Mouse (Mus musculus): ENCODE data around the gene Gm37240.

Gm37240 gene

GRCm38 (mm10) chr3:84715073-84715768 lies 1172.1 kb downstream of the Gm37240 start:
- no peak for DNase-seq

GRCm38 (mm10) chr3:84712941-84713340 lies 1174.4 kb downstream of the Gm37240 start:
- DNase-seq, result no peak

- peak; percentile 83 for DNase-seq
These were observed 1176.6 kb downstream of the Gm37240 start for GRCm38 (mm10) chr3:84710723-84711122.

GRCm38 (mm10) chr3:84709967-84710366 lies 1177.4 kb downstream of the Gm37240 start:
- DNase-seq, result no peak

GRCm38 (mm10) chr3:84709100-84709499 lies 1178.2 kb downstream of the Gm37240 start:
- DNase-seq, result no peak

- no peak for DNase-seq
These were observed 1178.8 kb downstream of the Gm37240 start for GRCm38 (mm10) chr3:84708469-84708868.

GRCm38 (mm10) chr3:84705224-84705623 lies 1182.1 kb downstream of the Gm37240 start:
- no peak for DNase-seq

- no peak for DNase-seq
These were observed 1184.1 kb downstream of the Gm37240 start for GRCm38 (mm10) chr3:84703083-84703810.

GRCm38 (mm10) chr3:84701964-84702363 lies 1185.4 kb downstream of the Gm37240 start:
- DNase-seq, result no peak

- DNase-seq, result no peak
These were observed 1185.8 kb downstream of the Gm37240 start for GRCm38 (mm10) chr3:84701509-84701908.

GRCm38 (mm10) chr3:84696428-84696917 lies 1190.8 kb downstream of the Gm37240 start:
- DNase-seq, result no peak

- no peak for DNase-seq
These were observed 1191.4 kb downstream of the Gm37240 start for GRCm38 (mm10) chr3:84695867-84696361.

GRCm38 (mm10) chr3:84695418-84695817 lies 1191.9 kb downstream of the Gm37240 start:
- DNase-seq, result no peak

- DNase-seq, result no peak
These were observed 1193.4 kb downstream of the Gm37240 start for GRCm38 (mm10) chr3:84693886-84694285.

GRCm38 (mm10) chr3:84692647-84693199 lies 1194.6 kb downstream of the Gm37240 start:
- DNase-seq, result no peak

GRCm38 (mm10) chr3:84690091-84690771 lies 1197.1 kb downstream of the Gm37240 start:
- no peak for DNase-seq

- no peak for DNase-seq
These were observed 1197.7 kb downstream of the Gm37240 start for GRCm38 (mm10) chr3:84689656-84690055.

- DNase-seq, result no peak
These were observed 1199.1 kb downstream of the Gm37240 start for GRCm38 (mm10) chr3:84688176-84688575.

GRCm38 (mm10) chr3:84687488-84687846 lies 1199.9 kb downstream of the Gm37240 start:
- no peak for DNase-seq

GRCm38 (mm10) chr3:84686799-84687487 lies 1200.4 kb downstream of the Gm37240 start:
- no peak for DNase-seq

GRCm38 (mm10) chr3:84686294-84686672 lies 1201.0 kb downstream of the Gm37240 start:
- no peak for DNase-seq

GRCm38 (mm10) chr3:84685662-84686293 lies 1201.5 kb downstream of the Gm37240 start:
- DNase-seq, result no peak

All from thymus, postnatal 14 days (tissue).